Mouse (Mus musculus): Measurements from ENCODE around the gene Nubp2. TPM values are rescaled to one million over a fixed set of nuclear protein-coding genes. Genes with fewer than 3 reads are reported as not detected.

Nubp2 gene
- polyA plus RNA-seq, 1 experiment from 2014 or later: 61.2 TPM

DNA sequence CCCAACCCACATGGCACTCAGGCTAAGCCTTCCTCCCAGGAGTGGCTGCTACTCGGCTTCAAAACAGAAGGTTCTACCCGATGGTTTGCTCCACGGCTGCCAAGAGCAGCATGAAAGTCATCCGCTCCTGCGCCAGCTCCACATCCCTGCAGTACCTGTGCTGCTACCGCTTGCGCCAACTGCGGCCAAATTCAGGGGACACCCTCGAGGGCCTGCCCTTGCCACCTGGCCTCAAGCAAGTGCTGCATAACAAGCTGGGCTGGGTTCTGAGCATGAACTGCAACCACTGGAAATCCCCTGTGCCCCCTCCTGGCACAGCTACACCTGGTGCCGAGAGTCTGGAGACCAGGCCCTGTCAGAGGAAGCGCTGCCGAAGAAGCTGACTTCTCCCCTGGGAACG lies 5.2 kb upstream of the Nubp2 start:
- Histone ChIP-seq H3K9me3 (no peaks in the 10 kb centered on the region), H3K4me2 (no peak overlapping the region), H3K27ac (no peak overlapping the region), H3K9ac (no peak overlapping the region), H3K4me3 (no peak overlapping the region), H3K36me3 (replicated peaks) (peaks cover 24% of the 10 kb centered on the region), H3K4me1 (peaks cover 47% of the 10 kb centered on the region), H3K27me3 (replicated peaks) (no peaks in the 10 kb centered on the region)
- no peak for ATAC-seq (replicated peaks)
- 88% methylated on average over 13 of the region's 13 CpGs for WGBS

GRCm38 (mm10) chr17:24890151-24891092 lies 4.3 kb upstream of the Nubp2 start:
- no peak overlapping the region for H3K27ac ChIP-seq
- 89% methylated on average over 19 of the region's 19 CpGs for WGBS
- no peaks in the 10 kb centered on the region for H3K27me3 ChIP-seq (replicated peaks)
- H3K4me2 ChIP-seq: no peak overlapping the region
- H3K4me1 ChIP-seq: peaks cover 43% of the 10 kb centered on the region
- peaks cover 24% of the 10 kb centered on the region for H3K36me3 ChIP-seq (replicated peaks)
- H3K9me3 ChIP-seq: no peaks in the 10 kb centered on the region
- no peak overlapping the region for H3K4me3 ChIP-seq
- ATAC-seq (replicated peaks): no peak
- H3K9ac ChIP-seq: no peak overlapping the region

DNA sequence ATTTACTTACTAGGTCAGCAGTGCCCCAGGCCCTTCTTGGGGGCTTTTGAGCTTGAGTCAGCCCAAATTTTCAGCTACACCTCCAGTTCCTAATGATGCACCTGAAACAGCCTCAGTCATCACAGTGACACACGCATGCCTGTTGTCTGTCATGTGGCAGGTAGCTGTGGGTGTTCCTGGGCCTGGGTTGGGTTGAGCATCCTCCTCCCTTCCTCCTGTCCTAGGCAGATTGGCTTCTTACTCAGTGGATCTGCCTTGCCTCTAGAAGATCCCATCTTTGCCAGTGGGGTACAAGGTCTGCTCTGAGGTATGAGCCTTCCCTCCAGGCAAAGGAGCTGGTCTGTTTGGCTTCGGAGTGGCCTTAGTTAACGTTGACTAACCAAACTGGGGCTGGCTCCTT lies 2.7 kb upstream of the Nubp2 start:
- H3K4me1 ChIP-seq: peaks cover 42% of the 10 kb centered on the region
- ATAC-seq (replicated peaks): no peak
- no peaks in the 10 kb centered on the region for H3K27me3 ChIP-seq (replicated peaks)
- H3K4me2 ChIP-seq: no peak overlapping the region
- H3K9me3 ChIP-seq: no peaks in the 10 kb centered on the region
- no peak overlapping the region for H3K27ac ChIP-seq
- WGBS: 88% methylated on average over 3 of the region's 3 CpGs
- H3K9ac ChIP-seq: no peak overlapping the region
- H3K4me3 ChIP-seq: no peak overlapping the region
- H3K36me3 ChIP-seq (replicated peaks): peaks cover 25% of the 10 kb centered on the region

DNA sequence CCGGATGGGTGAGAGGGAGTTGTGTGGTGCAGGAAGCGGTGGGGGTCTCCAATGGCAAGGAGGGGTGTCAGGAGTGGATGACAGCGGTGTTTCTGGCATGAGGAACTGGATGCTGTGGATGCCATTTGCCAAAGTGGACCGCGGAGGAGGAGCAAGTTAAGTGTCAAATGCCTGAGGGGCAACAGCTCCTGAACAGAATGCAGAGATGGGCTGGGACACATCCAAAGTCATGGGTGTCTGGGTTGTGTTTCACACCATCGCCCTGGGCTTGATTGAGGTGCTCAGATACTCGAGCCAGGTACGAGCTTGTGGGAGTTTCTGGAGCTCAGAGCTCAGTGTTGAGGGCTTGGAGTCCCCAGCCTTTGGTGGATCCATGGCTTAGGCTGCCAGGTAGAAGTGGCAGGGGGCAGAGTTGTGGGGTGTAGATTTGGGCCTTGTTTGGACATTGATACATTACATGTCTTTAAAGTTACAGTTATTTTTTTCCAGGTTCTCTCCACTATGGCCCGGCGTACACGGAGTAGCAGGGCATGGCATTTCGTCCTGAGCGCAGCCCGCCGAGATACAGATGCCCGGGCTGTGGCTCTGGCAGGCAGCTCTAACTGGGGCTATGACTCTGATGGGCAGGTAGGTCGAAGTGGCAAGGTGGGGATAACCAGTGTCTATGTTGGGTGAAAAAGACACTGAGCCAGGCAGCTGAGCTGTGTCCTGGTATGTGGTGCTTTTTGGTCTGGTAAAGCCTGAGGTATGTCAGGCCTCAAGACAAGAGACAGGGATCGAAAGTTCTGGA lies 1.3 kb upstream of the Nubp2 start:
- Histone ChIP-seq H3K4me2 (peak overlapping the region; percentile 90), H3K27ac (peak overlapping the region; percentile 82), H3K9ac (peak overlapping the region; percentile 71), H3K36me3 (replicated peaks) (peaks cover 24% of the 10 kb centered on the region), H3K9me3 (no peaks in the 10 kb centered on the region), H3K4me3 (peak overlapping the region; percentile 81), H3K4me1 (peaks cover 31% of the 10 kb centered on the region), H3K27me3 (replicated peaks) (no peaks in the 10 kb centered on the region)
- no peak for ATAC-seq (replicated peaks)
- 68% methylated on average over 18 of the region's 18 CpGs for WGBS

DNA sequence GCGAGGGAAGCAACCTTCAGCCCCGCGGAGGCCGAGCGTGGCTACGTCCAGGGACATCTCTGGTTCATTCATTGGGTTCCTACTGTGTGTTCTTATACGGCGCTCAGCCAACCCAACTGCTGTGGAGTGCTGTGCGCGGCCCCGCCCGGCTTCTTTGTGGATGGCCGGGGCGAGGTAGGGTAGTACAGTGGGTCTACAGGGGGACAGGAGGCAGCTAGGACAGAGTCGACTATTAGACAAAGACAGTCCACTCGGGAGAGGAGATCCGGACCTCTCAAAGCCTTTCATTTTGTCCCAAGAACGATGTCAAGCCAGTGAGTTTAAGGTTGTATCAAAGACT lies 753 bp upstream of the Nubp2 start:
- ATAC-seq (replicated peaks): peak; percentile 53
- WGBS: 1% methylated on average over 18 of the region's 18 CpGs
- H3K36me3 ChIP-seq (replicated peaks): peaks cover 24% of the 10 kb centered on the region
- H3K4me3 ChIP-seq: peak overlapping the region; percentile 81
- no peaks in the 10 kb centered on the region for H3K27me3 ChIP-seq (replicated peaks)
- H3K9ac ChIP-seq: peak overlapping the region; percentile 71
- peaks cover 31% of the 10 kb centered on the region for H3K4me1 ChIP-seq
- peak overlapping the region; percentile 90 for H3K4me2 ChIP-seq
- H3K27ac ChIP-seq: peak overlapping the region; percentile 82
- no peaks in the 10 kb centered on the region for H3K9me3 ChIP-seq

DNA sequence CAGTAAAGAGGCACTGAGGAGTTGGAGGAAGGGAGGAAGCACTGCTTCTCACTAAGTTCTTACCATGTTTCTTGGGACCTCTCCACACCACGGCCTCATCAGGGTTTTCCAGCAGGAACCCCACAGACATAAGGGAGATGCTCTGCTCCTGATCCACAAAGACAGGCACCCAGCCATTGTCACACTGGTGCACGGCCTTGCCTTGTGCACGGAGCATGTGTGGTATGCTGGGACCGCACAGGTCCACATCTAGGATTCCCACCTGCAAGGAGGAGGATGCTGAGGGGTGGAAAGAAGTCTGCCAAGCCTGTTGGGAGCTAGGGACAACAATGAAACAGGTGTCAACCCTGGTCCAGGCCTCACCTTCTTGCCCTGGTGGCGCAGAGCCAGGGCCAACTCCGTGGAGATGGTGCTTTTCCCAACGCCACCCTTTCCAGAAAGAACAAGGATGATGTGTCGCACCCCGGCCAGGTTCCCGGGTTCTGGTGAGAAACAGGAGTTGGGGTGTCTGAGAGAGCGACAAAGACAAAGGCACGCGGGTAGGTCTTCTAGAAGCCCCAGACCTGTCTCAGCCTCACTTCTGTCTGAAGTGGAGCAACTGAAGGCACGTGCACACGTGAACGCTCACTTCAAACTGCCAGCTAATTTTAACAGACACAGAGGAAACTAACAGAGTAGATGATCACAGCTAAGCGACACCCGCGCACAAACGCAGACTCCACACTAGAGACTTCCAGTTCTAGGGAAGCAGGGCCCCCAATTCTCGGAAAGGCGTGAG lies 604 bp downstream of the Nubp2 start:
- H3K27ac ChIP-seq: peak overlapping the region; percentile 31; the same call in 1 of the 2 replicates
- WGBS: 22% methylated on average over 22 of the region's 22 CpGs
- no peaks in the 10 kb centered on the region for H3K27me3 ChIP-seq (replicated peaks)
- peak overlapping the region; percentile 91 for H3K4me2 ChIP-seq
- H3K4me3 ChIP-seq: peak overlapping the region; percentile 81
- peak overlapping the region; percentile 57 for H3K9ac ChIP-seq
- H3K9me3 ChIP-seq: no peaks in the 10 kb centered on the region
- peaks cover 14% of the 10 kb centered on the region for H3K36me3 ChIP-seq (replicated peaks)
- H3K4me1 ChIP-seq: peaks cover 31% of the 10 kb centered on the region
- no peak for ATAC-seq (replicated peaks)

- no peak overlapping the region for H3K27ac ChIP-seq
- ATAC-seq (replicated peaks): no peak
- peaks cover 10% of the 10 kb centered on the region; the same call in 1 of the 2 replicates for H3K36me3 ChIP-seq (replicated peaks)
- H3K4me2 ChIP-seq: no peak overlapping the region
- no peaks in the 10 kb centered on the region for H3K9me3 ChIP-seq
- H3K4me3 ChIP-seq: no peak overlapping the region
- no peaks in the 10 kb centered on the region for H3K27me3 ChIP-seq (replicated peaks)
- H3K9ac ChIP-seq: no peak overlapping the region
- WGBS: 83% methylated on average over 6 of the region's 6 CpGs
- H3K4me1 ChIP-seq: peaks cover 31% of the 10 kb centered on the region
Observed at GRCm38 (mm10) chr17:24884391-24884790, 1.8 kb downstream of the Nubp2 start.

DNA sequence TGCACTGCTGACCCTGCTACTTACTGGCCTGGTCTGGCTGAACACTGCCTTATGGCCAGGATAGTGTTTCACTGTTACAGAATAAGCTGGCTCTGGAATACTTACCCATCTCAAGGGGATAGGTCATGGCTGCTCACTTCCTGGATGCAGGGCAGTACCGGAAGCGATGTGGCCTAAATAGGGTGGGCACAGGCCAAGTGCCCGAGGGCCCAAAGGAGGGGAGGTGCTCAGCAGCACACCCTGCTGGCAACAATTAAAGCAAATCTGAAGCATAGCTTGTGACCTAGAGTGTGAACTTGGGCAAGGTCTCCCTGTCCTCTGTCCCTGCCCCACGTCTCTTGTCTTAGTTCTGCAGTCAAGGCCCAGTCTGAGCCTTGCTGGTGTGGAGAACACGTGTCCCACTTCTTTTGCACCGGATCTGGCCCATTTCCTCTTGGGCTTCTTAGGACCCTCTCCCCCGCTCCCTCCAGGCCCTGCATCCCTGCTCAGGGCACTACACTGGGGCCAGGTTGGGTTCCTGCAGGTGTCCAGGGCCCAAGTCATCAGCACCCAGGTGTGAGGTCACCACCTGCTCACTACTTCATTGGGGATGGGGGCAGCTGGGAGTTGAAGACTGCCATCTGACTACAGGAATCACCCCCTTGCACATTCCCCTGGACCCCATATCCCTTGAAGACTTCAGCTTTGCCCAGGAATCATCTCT lies 4.3 kb downstream of the Nubp2 start:
- 49% methylated on average over 7 of the region's 7 CpGs for WGBS

GRCm38 (mm10) chr17:24878531-24878930 lies 7.6 kb downstream of the Nubp2 start:
- no peak overlapping the region for H3K9ac ChIP-seq
- no peak overlapping the region for H3K27ac ChIP-seq
- no peaks in the 10 kb centered on the region for H3K9me3 ChIP-seq
- H3K4me3 ChIP-seq: no peak overlapping the region
- ATAC-seq (replicated peaks): no peak
- H3K27me3 ChIP-seq (replicated peaks): no peaks in the 10 kb centered on the region
- WGBS: 69% methylated on average over 8 of the region's 8 CpGs
- peaks cover 5% of the 10 kb centered on the region; the same call in 1 of the 2 replicates for H3K36me3 ChIP-seq (replicated peaks)
- H3K4me1 ChIP-seq: no peaks in the 10 kb centered on the region
- no peak overlapping the region for H3K4me2 ChIP-seq

More for the DNA sequence above, 4.3 kb downstream of the Nubp2 start:
- H3K9ac ChIP-seq: no peak overlapping the region
- H3K36me3 ChIP-seq (replicated peaks): peaks cover 10% of the 10 kb centered on the region; the same call in 1 of the 2 replicates
- H3K4me1 ChIP-seq: peaks cover 12% of the 10 kb centered on the region
- no peak overlapping the region for H3K4me2 ChIP-seq
- H3K27ac ChIP-seq: no peak overlapping the region
- H3K27me3 ChIP-seq (replicated peaks): no peaks in the 10 kb centered on the region
- H3K9me3 ChIP-seq: no peaks in the 10 kb centered on the region
- ATAC-seq (replicated peaks): no peak
- no peak overlapping the region for H3K4me3 ChIP-seq

DNA sequence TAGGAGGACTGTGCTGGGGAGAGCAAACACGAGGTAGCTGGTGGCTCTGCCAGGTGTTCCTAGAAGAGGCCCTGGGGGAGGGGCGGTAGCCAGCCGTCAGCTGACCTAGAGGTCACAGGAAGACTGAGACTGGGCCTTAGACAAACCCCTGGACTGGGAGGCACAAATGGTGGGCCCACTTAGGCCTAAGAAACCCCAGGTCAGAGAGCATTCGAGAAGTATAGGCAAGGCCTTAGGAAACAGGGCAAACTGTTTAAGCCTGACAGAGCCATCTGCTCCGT lies 8.1 kb downstream of the Nubp2 start:
- H3K9me3 ChIP-seq: no peaks in the 10 kb centered on the region
- H3K9ac ChIP-seq: no peak overlapping the region
- no peaks in the 10 kb centered on the region for H3K27me3 ChIP-seq (replicated peaks)
- ATAC-seq (replicated peaks): no peak
- H3K4me2 ChIP-seq: no peak overlapping the region
- peaks cover under 1% of the 10 kb centered on the region; the same call in 1 of the 2 replicates for H3K36me3 ChIP-seq (replicated peaks)
- H3K27ac ChIP-seq: no peak overlapping the region
- WGBS: 47% methylated on average over 5 of the region's 5 CpGs
- H3K4me1 ChIP-seq: no peaks in the 10 kb centered on the region
- no peak overlapping the region for H3K4me3 ChIP-seq

DNA sequence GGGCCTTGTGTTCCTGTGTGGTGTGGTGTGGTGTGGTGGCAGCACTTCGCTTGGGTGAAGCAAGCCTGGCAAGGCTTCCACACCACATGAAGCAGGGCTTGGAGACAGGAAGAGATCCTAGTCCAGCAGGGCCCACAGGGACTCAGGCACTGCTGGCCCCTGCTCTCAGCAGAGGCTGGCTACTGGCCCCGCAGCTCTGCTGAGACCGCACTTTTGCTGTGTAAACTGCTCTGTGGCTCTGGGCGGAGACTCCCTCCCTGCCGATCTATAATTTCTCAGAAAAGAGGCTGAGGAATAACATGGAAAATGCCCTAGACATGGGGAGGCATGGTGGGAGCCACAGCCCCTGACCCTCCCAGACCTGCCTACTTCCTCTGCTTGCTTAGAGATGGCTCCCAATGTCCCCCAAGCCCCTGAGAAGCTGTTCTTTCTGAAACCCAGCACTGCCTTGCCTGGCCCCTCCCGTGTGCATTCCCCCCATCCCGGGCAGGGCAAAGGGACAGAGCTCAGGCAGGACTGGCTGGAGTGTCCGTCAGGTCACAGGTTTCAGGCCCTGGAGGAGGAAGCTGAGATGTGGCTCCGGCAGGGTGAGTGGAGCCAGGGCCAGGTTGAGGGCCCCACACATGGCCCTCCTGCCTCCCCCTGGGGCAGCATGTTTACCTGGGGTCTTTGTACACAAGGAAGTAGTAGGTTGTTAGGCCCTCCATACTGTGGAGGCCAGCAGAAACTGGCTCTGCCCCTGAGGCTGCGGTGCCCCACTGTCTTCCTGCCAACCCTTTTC lies 8.6 kb downstream of the Nubp2 start:
- H3K9ac ChIP-seq: 0 out of 2 replicates have a peak overlapping the region, but pooled peaks have one; percentile 6
- 67% methylated on average over 10 of the region's 10 CpGs for WGBS
- H3K27me3 ChIP-seq (replicated peaks): no peaks in the 10 kb centered on the region
- H3K27ac ChIP-seq: no peak overlapping the region
- H3K4me1 ChIP-seq: no peaks in the 10 kb centered on the region
- ATAC-seq (replicated peaks): no peak
- H3K9me3 ChIP-seq: no peaks in the 10 kb centered on the region
- no peaks in the 10 kb centered on the region; the same call in 1 of the 2 replicates for H3K36me3 ChIP-seq (replicated peaks)
- no peak overlapping the region for H3K4me3 ChIP-seq
- H3K4me2 ChIP-seq: no peak overlapping the region

Data from midbrain, embryonic 15.5 days (tissue).